Mouse (Mus musculus) lung, embryonic 14.5 days (tissue): ENCODE results near the gene Agfg1. TPM values are rescaled to one million over a fixed set of nuclear protein-coding genes. Genes with fewer than 3 reads are reported as not detected.

ENCODE experiments used
- ATAC-seq: fragments of 200-750 bp; cut with Nextera tagmentation; 2 replicates; pipeline ENCODE4 v1.8.0; 2017; ENCODE audit warnings: mild to moderate bottlenecking, moderate TSS enrichment, moderate library complexity; ENCODE audit not compliant: insufficient read depth
- DNase-seq: peaks from one replicate; pipeline ENCODE4 v3.0.0-alpha.2; 2015
- H3K27ac ChIP-seq: fragments of 300-500 bp; sonication (generic); 2 replicates; pipeline ENCODE4 v1.5.1; 2014; ENCODE audit warnings: low read depth, mild to moderate bottlenecking, moderate library complexity
- H3K27me3 ChIP-seq: fragments of 300-500 bp; sonication (generic); 2 replicates; pipeline ENCODE4 v1.6.1; 2014; ENCODE audit warnings: low read length, control low read depth; ENCODE audit not compliant: insufficient read depth
- H3K36me3 ChIP-seq: fragments of 300-500 bp; sonication (generic); 2 replicates; pipeline ENCODE4 v1.6.1; 2014; ENCODE audit warnings: control low read depth; ENCODE audit not compliant: insufficient read depth
- H3K4me1 ChIP-seq: fragments of 300-500 bp; sonication (generic); 2 replicates; pipeline ENCODE4 v1.6.1; 2014; ENCODE audit warnings: antibody characterized with exemption, control low read depth; ENCODE audit not compliant: insufficient read depth
- H3K4me2 ChIP-seq: fragments of 300-500 bp; sonication (generic); 2 replicates; pipeline ENCODE4 v1.6.1; 2014; ENCODE audit warnings: mild to moderate bottlenecking
- H3K4me3 ChIP-seq: fragments of 300-500 bp; sonication (generic); 2 replicates; pipeline ENCODE4 v1.5.1; 2014; ENCODE audit warnings: low read depth, low read length
- H3K9ac ChIP-seq: fragments of 300-500 bp; sonication (generic); 2 replicates; pipeline ENCODE4 v1.6.1; 2014
- H3K9me3 ChIP-seq: fragments of 300-500 bp; sonication (generic); 2 replicates; pipeline ENCODE4 v1.6.1; 2016; ENCODE audit warnings: low read depth, low read length, control low read depth
- CTCF ChIP-seq: IDR thresholded peaks from 2 replicates; pipeline ENCODE4 v1.5.1; 2016; ENCODE audit warnings: antibody characterized with exemption, low read depth
- WGBS: fragments of 180-500 bp; shearing (Covaris S2); extraction: QIAGEN DNeasy Blood & Tissue Kit; methylation state at CpG from one replicate; pipeline ENCODE4 v1.1.7; 2014; 5-methylcytosine and 5-hydroxymethylcytosine counted together
- polyA plus RNA-seq: library from polyadenylated mRNA; unstranded; fragments of >200 nt; fragmentation: Nextera tagmentation; extraction: Ambion mirVana; gene quantifications from 2 replicates; pipeline ENCODE4 v1.2.1, GENCODE M21; 2014

The Agfg1 gene
- polyA plus RNA-seq, 1 experiment from 2014 or later: 47.8 TPM

DNA sequence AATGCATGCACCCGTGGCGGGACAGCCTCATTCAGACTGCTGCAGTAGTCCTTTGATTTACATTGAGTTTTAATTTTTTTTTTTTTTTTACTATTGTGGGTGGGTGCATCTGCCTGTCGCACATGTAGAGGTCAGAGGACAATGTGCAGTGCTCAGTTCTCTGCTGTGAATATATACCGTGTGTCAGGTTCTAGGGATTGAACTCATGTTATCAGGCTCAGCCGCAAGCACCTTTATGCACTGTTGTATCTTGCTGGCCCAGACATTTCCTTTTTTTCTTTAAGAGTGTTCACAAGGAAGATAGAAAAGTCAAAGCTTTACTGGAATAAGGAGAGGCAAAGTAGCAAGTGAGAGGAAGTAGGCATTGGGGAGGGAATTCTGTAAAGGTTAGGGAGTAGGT, 16.4 kb downstream of the Agfg1 start:
- 74% methylated on average over 5 of the region's 5 CpGs for whole genome bisulfite sequencing
- Histone ChIP-seq H3K4me2 (no peak overlapping the region), H3K4me1 (no peaks in the 10 kb centered on the region), H3K9ac (no peak overlapping the region), H3K36me3 (peaks cover 6% of the 10 kb centered on the region; the same call in 1 of the 2 replicates), H3K9me3 (no peaks in the 10 kb centered on the region), H3K4me3 (no peak overlapping the region), H3K27me3 (no peaks in the 10 kb centered on the region), H3K27ac (no peak overlapping the region)
- no peak for ATAC-seq
- no peak for TF ChIP-seq CTCF
- DNase-seq: no peak

DNA sequence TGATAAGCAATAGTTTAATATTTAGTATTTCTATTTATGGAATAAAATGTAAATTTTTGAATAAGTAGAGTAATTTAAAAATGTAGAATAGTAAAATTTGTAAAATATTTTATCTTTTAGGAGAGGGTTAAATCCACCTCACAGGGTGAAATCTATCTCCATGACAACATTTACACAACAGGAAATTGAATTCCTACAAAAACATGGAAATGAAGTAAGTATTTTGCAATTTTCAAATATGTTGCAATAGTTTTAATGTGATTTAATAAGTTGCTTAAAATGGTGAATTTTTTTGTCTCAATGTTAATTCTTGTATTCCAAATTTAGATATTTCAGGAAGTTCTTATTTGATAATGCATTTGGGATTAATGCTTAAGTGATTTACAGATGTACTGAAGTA, 19.0 kb downstream of the Agfg1 start:
- H3K9ac ChIP-seq: no peak overlapping the region
- no peaks in the 10 kb centered on the region for H3K9me3 ChIP-seq
- no peak overlapping the region for H3K27ac ChIP-seq
- H3K36me3 ChIP-seq: peaks cover 13% of the 10 kb centered on the region
- no peaks in the 10 kb centered on the region for H3K4me1 ChIP-seq
- H3K4me2 ChIP-seq: no peak overlapping the region
- H3K27me3 ChIP-seq: no peaks in the 10 kb centered on the region
- DNase-seq (no peak), ATAC-seq (no peak)
- no peak overlapping the region for H3K4me3 ChIP-seq
- TF ChIP-seq CTCF: no peak

DNA sequence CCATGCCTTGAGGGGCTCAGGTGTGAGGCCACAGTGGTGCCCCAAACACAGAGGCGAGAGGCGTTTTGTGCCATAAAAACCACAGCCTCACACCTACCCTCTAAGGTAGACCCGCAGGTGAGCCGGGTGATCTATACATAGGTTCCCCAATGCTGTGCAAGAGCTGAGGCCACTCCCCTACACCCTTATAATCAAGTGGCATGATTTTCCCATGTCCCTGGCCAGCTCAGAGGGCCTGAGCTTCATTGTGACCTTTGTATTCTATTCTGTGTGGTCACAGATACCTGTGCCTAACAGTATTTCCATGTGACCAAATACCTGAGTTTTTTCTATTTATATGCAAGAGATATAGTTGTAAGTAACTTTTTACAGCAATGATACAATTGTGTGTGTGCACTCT, 21.1 kb downstream of the Agfg1 start:
- Histone ChIP-seq H3K9ac (no peak overlapping the region), H3K9me3 (no peaks in the 10 kb centered on the region), H3K27me3 (no peaks in the 10 kb centered on the region), H3K36me3 (peaks cover 13% of the 10 kb centered on the region), H3K4me2 (no peak overlapping the region), H3K27ac (no peak overlapping the region), H3K4me1 (no peaks in the 10 kb centered on the region), H3K4me3 (no peak overlapping the region)
- ATAC-seq: 0 out of 2 replicates have a peak, but pooled peaks have one; percentile 28
- no peak for TF ChIP-seq CTCF
- 90% methylated on average over 4 of the region's 4 CpGs for WGBS
- DNase-seq: no peak

DNA sequence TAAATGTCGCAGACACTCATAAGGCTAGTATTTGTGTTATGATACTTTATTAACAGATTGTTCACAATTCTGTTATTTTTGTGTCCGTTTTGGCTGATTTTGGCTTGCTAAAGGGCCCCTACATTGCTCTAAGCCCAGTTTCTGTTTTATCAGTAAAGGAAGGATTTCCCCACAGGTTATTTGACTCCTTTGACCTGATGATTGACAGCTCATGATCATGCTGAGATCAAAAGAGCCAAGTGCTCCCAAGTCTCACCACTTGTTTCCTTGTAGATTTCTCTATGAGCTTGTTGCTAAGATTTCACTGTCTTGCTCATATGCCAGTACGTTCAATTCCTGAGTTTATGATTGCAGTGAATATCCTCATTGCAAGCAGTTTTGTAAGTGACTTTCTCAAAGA, 30.9 kb downstream of the Agfg1 start:
- H3K4me1 ChIP-seq: no peaks in the 10 kb centered on the region
- no peaks in the 10 kb centered on the region for H3K9me3 ChIP-seq
- no peak overlapping the region for H3K9ac ChIP-seq
- H3K4me3 ChIP-seq: no peak overlapping the region
- H3K4me2 ChIP-seq: no peak overlapping the region
- DNase-seq (no peak), ATAC-seq (no peak)
- no peak for TF ChIP-seq CTCF
- H3K27ac ChIP-seq: no peak overlapping the region
- H3K27me3 ChIP-seq: no peaks in the 10 kb centered on the region
- peaks cover 17% of the 10 kb centered on the region for H3K36me3 ChIP-seq
- 85% methylated on average over 3 of the region's 3 CpGs for WGBS

DNA sequence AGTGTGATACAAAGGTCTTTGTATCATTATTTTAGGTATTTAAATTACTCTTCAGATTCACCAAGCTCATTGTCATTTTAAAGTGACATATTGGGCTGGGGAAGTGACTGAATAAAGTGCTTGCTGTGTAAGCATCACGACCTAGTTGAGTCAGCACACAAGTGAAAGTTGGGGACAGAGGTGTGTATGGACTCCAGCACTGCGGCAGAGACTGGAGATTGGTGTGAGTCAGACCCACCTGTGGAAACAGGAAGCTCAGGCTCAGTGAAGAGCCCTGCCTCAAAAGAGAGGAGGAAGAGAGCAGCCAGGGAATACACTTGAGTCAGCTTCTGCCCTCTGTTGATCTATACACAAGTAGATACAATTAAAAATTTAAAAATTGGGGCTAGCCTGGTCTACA, 39.9 kb downstream of the Agfg1 start:
- no peak overlapping the region for H3K4me3 ChIP-seq
- ATAC-seq: no peak

DNA sequence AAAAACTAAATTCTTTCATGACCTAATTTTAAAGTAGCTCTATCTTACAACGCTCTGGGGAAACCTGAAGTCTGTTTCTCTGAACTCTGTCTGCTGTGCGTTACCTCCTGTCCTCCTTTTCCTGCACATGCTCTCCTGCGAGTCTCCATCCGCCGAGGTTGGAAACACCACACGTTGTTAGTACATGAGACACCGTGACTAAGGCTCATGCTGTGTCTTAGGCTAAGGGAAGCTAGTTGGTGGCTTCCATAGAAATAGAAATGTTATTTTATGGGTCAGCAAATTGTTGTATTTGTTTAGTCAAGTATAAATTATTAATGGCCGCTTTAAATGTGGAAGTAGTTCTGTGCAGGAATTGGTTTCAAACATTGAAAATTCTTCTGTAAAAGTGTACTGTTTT, 40.9 kb downstream of the Agfg1 start:
- no peak overlapping the region for H3K4me3 ChIP-seq
- ATAC-seq (no peak), DNase-seq (no peak)
- no peaks in the 10 kb centered on the region for H3K4me1 ChIP-seq
- WGBS: 86% methylated on average over 8 of the region's 8 CpGs
- H3K4me2 ChIP-seq: no peak overlapping the region
- no peak overlapping the region for H3K27ac ChIP-seq
- peaks cover 58% of the 10 kb centered on the region for H3K36me3 ChIP-seq
- H3K27me3 ChIP-seq: no peaks in the 10 kb centered on the region
- H3K9me3 ChIP-seq: no peaks in the 10 kb centered on the region
- H3K9ac ChIP-seq: no peak overlapping the region
- TF ChIP-seq CTCF: no peak

More for the DNA sequence above, 39.9 kb downstream of the Agfg1 start:
- Histone ChIP-seq H3K9ac (no peak overlapping the region), H3K4me2 (no peak overlapping the region), H3K36me3 (peaks cover 50% of the 10 kb centered on the region), H3K27me3 (no peaks in the 10 kb centered on the region), H3K4me1 (no peaks in the 10 kb centered on the region), H3K27ac (no peak overlapping the region), H3K9me3 (no peaks in the 10 kb centered on the region)
- DNase-seq: no peak
- TF ChIP-seq CTCF: no peak
- WGBS: 71% methylated on average over 2 of the region's 2 CpGs

DNA sequence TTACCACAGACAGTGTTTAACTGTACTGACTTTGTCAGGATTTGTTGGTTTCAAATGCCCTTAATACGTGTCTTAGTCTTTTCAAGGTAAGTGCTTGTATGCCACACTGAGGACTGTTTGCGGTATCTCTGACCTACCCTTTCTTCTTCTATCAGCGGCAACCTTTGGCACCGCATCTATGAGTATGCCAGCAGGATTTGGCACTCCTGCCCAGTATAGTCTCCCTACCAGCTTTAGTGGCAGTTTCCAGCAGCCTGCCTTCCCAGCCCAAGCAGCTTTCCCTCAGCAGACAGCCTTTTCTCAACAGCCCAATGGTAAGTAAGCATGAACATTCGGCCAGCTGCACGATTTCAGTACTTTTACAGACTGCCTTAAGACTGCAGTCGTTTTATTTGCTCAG, 54.0 kb downstream of the Agfg1 start:
- Histone ChIP-seq H3K36me3 (peaks cover 58% of the 10 kb centered on the region), H3K9ac (no peak overlapping the region), H3K4me2 (no peak overlapping the region), H3K4me3 (no peak overlapping the region), H3K27ac (no peak overlapping the region), H3K9me3 (no peaks in the 10 kb centered on the region), H3K27me3 (no peaks in the 10 kb centered on the region), H3K4me1 (no peaks in the 10 kb centered on the region)
- ATAC-seq (no peak), DNase-seq (no peak)
- 86% methylated on average over 7 of the region's 7 CpGs for WGBS
- TF ChIP-seq CTCF: no peak

DNA sequence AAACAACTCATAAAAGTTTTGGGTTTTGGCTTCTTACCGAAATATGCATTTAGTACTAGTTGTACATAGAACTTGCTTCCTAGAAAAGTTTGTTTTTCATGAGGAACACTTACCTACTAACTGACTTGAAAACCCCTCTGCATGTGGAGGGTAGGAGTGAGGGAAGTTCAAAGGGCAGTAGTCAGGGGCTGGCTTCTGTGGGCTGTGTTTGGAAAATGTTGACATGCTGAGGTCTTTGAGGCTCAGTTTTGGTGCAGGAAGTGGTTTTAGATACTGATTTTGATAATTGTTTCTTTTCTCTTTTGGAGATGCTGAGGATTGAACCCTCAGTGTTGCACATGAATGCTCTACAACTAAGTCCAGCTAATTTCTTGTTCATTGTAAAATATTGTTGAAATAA, 61.3 kb downstream of the Agfg1 start:
- no peak for DNase-seq
- Histone ChIP-seq H3K36me3 (peaks cover 40% of the 10 kb centered on the region), H3K27me3 (no peaks in the 10 kb centered on the region), H3K9ac (no peak overlapping the region), H3K4me1 (no peaks in the 10 kb centered on the region), H3K9me3 (no peaks in the 10 kb centered on the region), H3K27ac (no peak overlapping the region), H3K4me3 (no peak overlapping the region), H3K4me2 (no peak overlapping the region)
- 82% methylated on average over 1 of the region's 1 CpGs for WGBS
- no peak for ATAC-seq
- TF ChIP-seq CTCF: no peak
